Mouse (Mus musculus) thymus, postnatal 0 days (tissue): ENCODE data around the gene Phospho1. TPM values are rescaled to one million over a fixed set of nuclear protein-coding genes. Genes with fewer than 3 reads are reported as not detected.
A peak's percentile ranks its signal among the peaks of the same experiment; 100 is the strongest.

Experiments
- DNase-seq: peaks from one replicate; pipeline ENCODE4 v3.0.0-alpha.2; 2015; ENCODE audit warnings: low spot score
- polyA plus RNA-seq: library from polyadenylated mRNA; unstranded; fragments of >200 nt; fragmentation: Nextera tagmentation; extraction: Ambion mirVana; gene quantifications from 2 replicates; pipeline ENCODE4 v1.2.1, GENCODE M21; 2015

Gene Phospho1
- polyA plus RNA-seq, 1 experiment from 2014 or later = 0.36 TPM

DNA sequence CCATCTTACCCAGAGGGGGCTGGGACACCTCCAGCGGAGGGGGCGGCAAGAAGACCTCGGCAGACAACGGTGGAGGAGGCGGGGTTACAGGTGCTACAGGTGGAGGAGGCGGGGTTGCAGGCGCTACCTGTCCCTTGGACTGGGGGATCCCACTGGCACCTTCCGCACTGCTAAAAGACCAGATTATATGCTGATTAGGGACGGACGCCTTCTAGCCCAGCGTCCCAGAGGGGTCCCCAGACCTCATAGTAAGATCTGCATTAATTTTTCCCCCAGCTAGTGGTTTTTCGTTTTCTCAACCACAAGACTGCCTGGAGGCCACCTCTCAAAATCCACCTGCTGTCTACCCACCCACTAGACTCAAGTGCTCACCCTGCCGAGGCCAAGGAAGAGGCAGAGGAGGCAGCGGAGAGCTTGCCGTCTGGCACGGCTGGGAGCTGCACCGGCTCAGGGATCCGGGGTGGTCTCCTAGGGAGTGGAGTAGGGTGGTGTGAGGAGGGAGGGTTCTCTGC, 9.4 kb downstream of the Phospho1 start:
- DNase-seq = peak; percentile 64

DNA sequence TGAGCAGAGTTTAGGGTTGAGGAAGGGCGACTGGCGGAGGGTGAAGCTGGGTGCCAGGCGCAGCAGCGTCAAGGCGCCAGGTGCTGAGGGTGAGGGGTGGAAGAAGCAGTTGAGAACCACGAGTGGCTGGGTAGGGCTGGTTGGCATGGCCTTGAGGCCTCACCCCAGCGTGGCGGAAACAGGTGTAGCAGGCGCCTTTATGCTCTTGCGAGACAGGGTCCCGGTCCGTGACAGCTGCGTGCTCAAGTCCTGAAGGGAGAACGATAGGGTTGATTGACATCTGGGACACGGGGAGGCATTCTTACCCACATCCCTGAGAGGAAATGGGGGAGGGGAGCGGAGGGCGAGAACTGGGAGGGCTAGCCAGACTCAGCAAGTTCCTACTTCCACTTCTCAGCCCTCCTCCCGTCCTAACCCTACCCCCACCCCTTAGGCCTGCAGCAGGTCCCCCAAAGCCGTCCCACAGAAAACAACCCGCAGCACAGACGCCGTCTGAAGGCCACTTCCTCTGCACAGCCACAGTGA, 9.9 kb downstream of the Phospho1 start:
- DNase-seq = peak; percentile 98

DNA sequence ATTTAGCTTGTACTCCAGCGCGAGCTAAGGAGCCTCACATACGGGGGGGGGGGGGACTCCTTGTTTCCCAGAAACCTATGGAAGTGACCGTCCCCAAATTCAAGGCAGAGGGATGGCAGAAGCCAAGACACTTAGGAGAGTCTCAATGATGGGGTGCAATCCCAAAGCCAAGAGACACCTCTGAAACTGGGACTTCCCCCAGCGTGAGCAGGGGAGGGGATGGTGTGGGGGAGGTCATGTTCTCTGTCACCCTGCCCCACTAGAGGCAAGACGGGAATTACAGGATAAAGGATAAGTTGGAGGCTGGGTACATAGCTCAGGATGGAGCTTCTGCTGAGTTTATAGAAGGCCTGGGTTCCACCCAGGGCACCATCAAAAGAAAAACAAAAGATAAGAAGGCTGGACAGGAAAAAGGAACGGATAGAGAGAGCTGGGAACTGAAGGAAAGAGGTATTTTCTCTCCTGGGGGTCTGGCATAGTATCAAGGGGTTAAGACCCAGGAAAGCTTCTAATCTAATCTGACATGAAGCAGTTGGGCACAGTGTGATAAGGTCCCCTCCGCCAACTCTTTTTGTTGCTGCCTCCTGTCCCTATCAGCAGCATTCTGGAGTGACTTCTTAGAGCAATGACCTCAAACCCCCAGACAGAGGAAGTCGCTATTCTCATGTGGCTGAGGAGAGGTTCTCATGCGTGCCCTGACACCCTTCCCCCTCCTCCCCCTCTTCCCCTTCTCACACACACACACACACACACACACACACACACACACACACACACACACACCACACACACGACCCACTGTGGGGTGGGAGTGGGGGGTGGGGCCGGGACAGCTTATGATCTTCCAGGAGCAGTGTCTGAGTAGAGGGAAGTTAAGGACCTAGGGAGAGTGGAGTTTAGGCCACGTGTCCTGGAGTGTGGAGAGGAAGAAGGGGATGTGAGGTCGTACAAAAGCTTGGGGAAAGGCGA, 10.7 kb downstream of the Phospho1 start:
- DNase-seq = peak; percentile 82

DNA sequence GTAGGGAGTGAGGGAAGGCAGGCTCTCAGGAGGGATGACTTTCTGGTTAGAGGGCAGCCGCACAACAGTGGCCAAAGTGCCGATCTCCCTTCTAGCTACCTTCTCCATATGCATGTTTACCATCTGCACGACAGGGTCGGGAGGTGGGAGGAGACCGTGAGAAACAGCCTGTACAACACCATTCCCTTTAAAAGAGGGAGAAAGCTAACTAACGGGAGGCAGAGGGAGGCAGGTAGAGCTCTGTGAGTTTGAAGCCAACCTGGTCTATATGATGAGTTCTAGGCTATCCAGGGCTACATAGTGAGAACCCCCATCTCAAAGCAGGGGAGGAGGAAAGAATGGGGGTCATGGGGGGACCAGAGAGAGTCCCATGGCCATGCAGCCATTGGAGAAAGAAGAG, 11.5 kb downstream of the Phospho1 start:
- DNase-seq = no peak

DNA sequence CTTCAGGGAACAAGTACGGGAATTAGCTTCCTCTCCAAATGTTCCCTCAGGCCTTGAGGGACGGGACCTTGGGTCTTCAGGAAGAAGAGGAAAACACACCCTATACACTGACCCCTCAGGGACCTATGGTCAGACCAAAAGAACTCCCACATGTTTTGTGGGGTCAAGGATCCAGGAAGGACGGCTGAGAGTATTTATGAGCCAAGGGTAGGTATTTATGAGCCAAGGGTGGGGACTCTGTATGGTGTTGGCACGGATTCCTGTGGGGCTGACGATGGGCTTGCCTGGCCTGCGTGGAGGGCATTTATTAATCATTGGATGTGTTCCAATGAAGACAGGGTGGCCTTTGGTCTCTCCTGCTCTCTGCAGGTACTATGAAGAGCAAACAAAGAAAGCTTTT, 12.1 kb downstream of the Phospho1 start:
- no peak for DNase-seq

DNA sequence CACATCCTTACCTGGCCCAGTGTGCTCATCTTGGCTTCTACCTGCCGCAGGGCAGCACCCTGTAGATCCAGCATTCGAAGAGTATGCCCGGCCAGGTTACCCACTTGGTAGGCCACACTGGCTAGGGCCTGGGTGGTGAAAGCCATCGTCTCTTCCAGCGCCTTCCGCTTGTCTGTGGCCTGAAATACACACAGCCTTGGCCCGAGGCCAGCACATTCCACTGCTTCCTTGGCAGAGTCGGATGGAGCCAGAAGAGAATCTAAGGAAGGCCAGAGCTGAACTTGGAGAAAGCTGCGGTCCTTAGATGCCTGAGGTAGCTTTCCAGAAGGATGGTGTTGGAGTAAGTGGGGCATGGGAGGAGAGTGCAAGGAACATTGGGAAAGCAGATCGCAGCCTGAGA, 12.8 kb downstream of the Phospho1 start, which contains the start of gene Gngt2:
Gngt2 (plus strand) TSS at position 158 of the 400 bp plus-strand sequence.
- no peak for DNase-seq

DNA sequence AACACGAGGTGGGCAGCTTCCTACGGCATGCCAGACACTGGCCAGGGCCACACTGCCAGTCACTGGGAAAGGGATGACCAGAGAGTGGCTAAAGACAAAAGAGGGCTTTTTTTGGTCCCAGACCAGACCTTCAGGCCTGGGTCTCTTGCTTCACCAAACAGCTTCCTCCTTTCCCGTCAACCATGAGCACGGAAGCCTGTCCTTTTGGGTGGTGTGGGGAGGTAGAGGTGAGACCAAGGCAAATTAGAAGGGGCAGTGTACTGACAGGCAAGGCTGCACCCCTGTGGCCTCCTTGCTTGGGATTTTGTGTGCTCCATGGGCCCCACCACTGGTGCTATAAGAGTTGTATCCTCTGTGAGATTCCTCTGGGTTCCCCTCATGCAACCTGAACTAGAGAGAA, 14.3 kb downstream of the Phospho1 start:
- DNase-seq = no peak

DNA sequence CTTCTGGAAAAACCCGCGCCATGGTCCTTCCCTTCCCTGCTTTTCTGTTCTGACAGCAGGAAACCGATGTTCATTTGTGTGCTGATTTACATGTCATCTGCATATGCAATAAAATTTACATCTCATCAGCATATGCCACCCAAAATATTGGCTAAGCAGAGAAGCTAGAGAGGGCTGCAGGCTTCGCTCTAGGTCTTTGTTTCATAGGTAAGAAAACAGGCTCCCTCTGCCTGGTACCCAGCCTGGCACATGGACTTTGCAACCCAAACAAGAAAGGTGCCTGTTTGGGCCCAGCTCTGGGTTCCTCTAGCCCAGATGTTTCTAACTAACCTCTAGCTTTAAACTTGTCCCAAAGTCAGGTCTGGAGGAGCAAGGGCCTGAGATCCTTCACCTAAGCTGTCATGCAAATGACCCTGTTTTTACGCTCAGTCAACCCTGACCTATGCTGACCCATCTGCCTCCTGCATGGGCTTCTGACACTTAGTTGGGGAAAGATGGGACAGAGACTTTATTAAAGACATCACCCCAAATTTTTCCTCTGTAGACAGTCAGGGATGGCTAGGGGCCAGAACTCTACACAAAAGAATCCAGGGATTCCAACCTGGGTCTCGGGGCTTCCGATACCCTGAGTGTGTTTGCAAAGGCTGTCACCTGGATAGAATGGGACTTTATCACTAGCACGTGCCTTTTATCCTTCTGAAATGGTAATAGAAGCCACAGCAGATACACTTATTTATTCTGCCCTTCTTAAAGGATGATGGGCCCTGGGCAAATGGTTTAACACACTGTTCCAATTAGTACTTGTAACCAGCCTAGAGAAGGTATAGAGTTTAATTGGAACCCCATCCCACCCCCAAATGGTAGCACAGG, 14.9 kb downstream of the Phospho1 start:
- peak; percentile 45 for DNase-seq

DNA sequence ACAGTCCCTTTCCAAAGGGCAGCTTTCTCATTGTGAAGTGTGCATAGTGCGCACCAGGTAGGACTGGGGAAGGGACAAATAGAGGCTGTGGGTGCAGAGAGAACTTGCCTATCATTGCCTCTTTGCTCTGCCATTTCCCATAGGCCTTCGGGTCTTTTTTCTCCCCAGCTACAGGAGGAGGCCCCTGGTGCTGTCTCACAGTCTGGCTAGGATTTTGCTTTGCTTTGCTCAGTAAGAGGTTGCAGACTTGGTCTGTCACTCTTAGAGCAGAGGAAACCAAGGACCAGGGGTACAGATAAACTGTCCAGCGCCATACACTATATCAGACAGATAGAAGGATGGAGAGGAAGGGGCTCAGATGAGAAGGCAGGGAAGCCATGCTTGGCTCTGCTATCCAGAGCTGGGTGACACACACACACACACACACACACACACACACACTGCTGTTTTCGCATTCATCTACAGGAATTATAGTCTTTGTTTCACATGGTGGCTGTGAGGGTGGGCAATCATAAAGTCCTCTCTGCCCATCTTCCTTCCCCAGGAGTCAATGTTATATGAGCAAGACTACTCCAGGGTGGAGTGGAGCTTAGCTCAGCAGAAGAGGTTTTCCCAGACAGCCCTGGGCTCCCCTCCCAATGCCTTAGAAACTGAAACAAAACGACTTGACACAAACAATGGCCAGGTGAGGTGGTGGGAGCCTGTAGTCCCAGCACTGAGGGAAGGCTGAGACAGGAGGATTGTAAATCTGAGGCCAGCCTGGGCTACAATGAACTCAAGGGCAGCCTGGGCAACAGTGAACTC, 16.6 kb downstream of the Phospho1 start:
- no peak for DNase-seq

DNA sequence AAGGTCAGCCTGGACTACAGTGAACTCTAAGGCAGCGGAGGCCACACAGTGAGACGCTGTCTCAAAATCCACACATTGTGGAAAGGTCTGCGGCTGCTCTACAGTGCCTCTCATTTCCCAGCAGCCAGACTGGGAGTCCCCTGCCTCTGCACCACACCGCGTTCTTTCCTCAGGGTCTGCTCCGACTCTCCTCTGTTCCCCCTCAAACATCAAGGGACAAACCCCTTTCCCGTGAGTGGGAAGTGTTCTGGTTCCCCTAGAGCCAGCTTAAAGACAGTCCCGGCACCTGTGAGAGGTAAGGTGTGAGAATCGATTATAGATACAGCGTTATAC, 17.2 kb downstream of the Phospho1 start:
- no peak for DNase-seq

DNA sequence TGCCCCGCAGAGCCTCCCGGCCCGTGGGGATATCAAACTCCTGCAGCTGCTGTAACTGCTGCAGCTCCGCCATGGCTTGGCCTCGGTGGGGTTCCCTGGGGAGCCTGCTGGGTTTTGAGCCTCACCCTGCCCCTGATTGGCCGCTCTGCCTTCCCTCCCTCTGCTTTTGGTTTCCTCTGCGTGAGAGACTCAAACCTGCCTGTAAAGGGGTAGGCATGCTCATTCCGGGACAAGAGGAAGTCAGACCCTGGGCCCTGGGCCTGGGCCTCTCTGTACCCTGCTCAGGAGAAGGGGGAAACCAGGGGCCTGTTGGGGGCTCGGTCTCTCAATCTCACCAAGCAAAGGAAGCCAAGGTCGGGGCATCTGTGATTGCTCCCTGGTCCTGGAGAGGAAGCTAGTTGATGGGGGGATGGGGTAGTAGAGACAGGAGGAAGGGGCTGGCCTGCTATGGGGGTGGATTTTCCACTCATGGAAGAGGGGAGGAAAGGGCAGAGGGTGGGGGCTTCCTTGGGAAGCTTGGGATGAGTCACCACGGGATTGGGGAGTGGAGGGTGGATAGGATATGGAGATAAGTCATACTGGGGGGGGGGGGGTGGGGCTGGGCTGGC, 17.9 kb downstream of the Phospho1 start, which contains the start of gene Abi3:
Abi3 (minus strand) TSS at position 403 of the 608 bp plus-strand sequence.
- peak; percentile 90 for DNase-seq

DNA sequence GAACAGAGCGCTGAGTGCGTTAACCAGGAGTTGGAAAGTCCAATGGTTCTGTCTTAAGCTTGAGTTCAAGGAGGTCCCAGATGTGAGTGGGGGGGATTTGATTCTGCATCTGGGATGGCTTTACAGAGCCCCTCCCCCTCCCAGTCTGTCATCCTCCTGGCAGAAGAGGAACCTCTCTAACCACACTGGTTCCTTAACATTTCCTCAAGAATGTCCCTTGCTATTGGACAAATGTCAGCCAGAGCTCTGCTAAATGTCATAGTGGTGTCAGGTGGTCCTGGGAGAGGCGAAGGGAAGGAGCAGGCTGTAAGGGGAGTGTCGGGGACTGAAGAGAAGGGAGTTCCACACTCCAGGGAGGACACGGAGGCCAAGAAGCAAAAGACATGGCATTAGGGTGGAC, 18.7 kb downstream of the Phospho1 start:
- DNase-seq = no peak

DNA sequence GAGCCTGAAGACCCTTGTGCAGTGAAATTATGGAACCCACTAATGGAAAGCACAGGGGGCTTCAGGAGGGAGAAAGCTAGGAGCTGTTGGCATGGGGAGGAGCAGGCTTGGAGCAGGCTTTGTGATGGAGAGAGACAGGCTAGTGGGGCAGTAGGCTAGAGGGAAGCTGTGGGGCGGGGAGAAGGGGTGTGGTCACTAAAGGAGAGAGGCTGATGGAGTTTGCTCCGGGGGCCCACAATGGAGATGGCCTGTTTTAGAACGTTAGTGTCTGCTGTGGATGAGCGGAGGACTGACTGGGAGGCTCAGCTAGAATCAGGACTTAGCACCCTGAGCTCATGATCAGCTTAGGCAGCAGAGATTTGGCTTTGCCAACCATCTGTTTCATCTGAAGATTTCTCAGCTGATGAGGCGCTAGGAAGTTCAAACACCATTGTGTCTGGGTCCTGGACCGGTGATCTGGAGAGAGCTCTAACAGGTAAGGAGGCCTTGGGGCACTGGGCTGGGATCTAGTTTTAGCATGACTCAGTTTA, 19.2 kb downstream of the Phospho1 start:
- DNase-seq = no peak

DNA sequence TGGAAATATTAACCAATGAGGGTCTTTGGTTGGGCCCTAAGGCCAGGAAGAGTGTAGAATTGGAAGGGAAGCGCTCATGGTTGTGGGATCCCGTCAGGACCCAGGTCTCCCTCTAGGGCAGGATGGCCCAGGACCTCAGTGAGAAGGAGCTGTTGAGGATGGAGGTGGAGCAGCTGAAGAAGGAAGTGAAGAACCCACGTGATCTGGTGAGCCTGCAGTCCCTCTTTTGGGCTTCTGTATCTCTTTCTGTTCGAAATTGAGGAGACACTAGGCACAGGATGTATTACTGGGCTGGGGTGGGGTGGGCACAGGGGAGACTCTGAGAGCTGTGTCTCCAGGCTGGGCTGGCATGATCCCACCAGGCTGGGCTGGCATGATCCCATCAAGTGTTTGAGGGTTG, 20.6 kb downstream of the Phospho1 start:
- no peak for DNase-seq

DNA sequence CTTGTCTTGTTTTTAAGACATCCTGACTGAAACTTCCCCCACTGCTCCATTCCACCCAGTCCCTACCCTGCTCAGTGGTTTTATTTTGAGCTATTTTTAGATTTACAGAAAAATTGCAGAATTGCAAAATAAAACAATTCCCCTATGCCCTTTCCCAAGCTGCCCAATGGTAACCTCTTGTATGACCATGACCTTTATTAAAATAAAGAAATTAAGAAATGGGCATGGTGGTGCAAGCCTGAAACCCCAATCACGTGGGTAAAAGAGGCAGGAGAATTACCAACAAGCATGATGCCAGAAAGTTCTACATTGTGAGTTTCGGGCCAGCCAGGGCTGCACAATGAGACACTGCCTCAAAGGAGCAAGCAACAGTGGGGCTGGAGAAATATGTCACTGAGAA, 26.6 kb downstream of the Phospho1 start:
- DNase-seq = no peak

DNA sequence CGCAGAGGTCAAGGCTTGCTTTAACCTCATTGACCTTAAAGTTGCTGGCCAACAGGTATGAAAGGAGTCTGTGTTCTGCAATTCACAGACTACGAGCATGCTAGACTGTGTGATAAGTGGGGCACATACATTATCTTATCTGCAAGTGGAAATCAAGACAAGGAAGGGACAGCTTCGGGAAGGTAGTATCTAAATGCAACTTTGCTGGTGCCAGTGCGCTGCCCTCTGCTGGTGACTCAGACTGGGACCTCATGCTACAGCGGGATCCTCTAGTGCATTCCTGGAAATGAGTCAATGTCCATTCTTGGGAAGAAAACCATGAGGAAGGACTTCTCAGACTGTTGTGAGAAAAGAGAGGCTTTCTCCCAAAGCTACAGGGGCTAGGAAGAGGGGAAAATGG, 29.4 kb downstream of the Phospho1 start:
- peak; percentile 64 for DNase-seq

DNA sequence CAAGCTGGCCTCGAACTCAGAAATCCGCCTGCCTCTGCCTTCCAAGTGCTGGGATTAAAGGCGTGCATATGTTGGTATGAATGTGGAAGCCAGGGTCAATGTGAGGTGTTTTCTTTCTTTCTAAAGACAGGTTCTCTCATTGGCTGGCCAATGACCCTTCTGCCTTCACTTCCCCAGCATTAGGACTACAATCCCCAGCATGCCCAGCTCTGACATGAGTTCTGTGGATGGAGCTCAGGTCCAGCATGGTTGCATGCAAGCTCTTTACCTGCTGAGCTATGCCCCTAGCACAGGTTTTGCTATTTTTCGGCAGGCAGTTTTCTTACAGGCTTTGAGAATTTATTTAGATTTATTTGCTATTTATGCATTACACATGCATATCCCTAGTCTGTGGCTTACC, 33.0 kb downstream of the Phospho1 start:
- no peak for DNase-seq

DNA sequence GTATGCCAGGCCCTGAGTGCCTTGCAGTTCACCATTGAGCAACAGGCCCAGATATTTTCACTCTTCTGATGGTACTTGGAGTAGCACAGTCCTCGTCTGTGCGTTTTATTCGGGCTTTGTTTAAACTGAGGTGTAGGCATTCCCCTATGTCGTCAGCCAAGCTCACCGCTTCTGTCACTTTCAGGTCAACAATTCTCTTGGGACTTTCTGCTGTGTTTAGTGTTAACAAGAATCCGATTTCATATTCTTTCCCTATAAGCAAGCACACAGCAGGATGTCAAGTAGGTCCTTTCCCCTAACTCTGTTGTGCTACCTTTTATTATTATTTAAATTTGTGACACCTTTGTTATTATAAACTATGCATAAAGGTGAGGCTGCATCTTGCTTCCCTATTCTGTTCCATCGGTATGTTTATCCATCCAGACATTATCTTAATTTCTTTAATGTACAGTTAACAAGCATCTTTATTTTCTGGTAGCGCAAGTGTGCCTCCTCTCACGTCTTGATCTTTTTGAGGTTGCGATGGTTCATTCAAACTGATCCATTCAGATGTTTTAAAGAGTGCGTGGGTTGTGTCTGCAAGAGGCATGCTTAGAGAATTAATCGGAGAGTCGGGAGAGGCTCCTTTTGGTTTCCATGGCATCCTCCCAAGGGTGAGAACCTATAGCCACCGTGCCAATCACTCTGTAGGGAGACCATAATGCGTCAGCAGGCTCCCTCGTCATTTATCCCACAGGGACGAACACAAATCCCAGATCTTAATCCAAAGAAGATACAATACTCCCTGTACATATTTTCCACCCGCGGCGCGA, 33.6 kb downstream of the Phospho1 start:
- DNase-seq = no peak
